Mouse (Mus musculus) stomach, embryonic 16.5 days (tissue): ENCODE measurements around the gene Ovol1. TPM values are rescaled to one million over a fixed set of nuclear protein-coding genes. Genes with fewer than 3 reads are reported as not detected.
A peak's percentile ranks its signal among the peaks of the same experiment; 100 is the strongest.

ENCODE experiments used
- ATAC-seq: fragments of 200-750 bp; cut with Nextera tagmentation; 2 replicates; pipeline ENCODE4 v1.8.0; 2017; ENCODE audit warnings: moderate number of reproducible peaks, moderate TSS enrichment; ENCODE audit not compliant: insufficient read depth, low FRiP score
- H3K27ac ChIP-seq: fragments of 300-500 bp; sonication (generic); 2 replicates; pipeline ENCODE4 v1.5.1; 2014; ENCODE audit warnings: low read length
- H3K27me3 ChIP-seq: fragments of 300-500 bp; sonication (generic); 2 replicates; pipeline ENCODE4 v1.6.1; 2014; ENCODE audit warnings: low read length, control low read depth, mixed read lengths; ENCODE audit not compliant: control insufficient read depth, insufficient read depth
- H3K36me3 ChIP-seq: fragments of 300-500 bp; sonication (generic); 2 replicates; pipeline ENCODE4 v1.6.1; 2014; ENCODE audit warnings: low read length; ENCODE audit not compliant: control insufficient read depth, insufficient read depth
- H3K4me1 ChIP-seq: fragments of 300-500 bp; sonication (generic); 2 replicates; pipeline ENCODE4 v1.6.1; 2014; ENCODE audit warnings: low read length, control low read depth, mixed read lengths; ENCODE audit not compliant: control insufficient read depth, insufficient read depth
- H3K4me2 ChIP-seq: fragments of 300-500 bp; sonication (generic); 2 replicates; pipeline ENCODE4 v1.6.1; 2014; ENCODE audit warnings: low read depth, low read length, mixed read lengths
- H3K4me3 ChIP-seq: fragments of 300-500 bp; sonication (generic); replicated peaks from 2 replicates; pipeline ENCODE4 v1.5.1; 2014; ENCODE audit warnings: mild to moderate bottlenecking, low read length
- H3K9ac ChIP-seq: fragments of 300-500 bp; sonication (generic); 2 replicates; pipeline ENCODE4 v1.6.1; 2014; ENCODE audit warnings: low read length
- H3K9me3 ChIP-seq: fragments of 300-500 bp; sonication (generic); replicated peaks from 2 replicates; pipeline ENCODE4 v1.6.1; 2016; ENCODE audit warnings: low read length, control low read depth; ENCODE audit not compliant: control insufficient read depth
- WGBS: fragments of 180-500 bp; shearing (Covaris S2); extraction: QIAGEN DNeasy Blood & Tissue Kit; methylation state at CpG from one replicate; pipeline ENCODE4 v1.1.7; 2014; 5-methylcytosine and 5-hydroxymethylcytosine counted together
- polyA plus RNA-seq: library from polyadenylated mRNA; unstranded; fragments of >200 nt; fragmentation: Nextera tagmentation; extraction: Ambion mirVana; gene quantifications from 2 replicates; pipeline ENCODE4 v1.2.1, GENCODE M21; 2015

Ovol1 gene
- polyA plus RNA-seq, 1 experiment from 2014 or later, result 21.5 TPM

- under 1% methylated on average over 64 of the region's 64 CpGs for WGBS
- peak; percentile 91 for ATAC-seq
- H3K27me3 ChIP-seq, result no peaks in the 10 kb centered on the region
- H3K4me3 ChIP-seq, result peak within 1 kb of the TSS; percentile 60
- no peaks in the 10 kb centered on the region for H3K9me3 ChIP-seq
- peaks cover 21% of the 10 kb centered on the region for H3K36me3 ChIP-seq
- peak within 1 kb of the TSS; percentile 94 for H3K9ac ChIP-seq
- peaks cover 10% of the 10 kb centered on the region for H3K4me1 ChIP-seq
- peak within 1 kb of the TSS; percentile 84 for H3K27ac ChIP-seq
- H3K4me2 ChIP-seq, result peak within 1 kb of the TSS; percentile 95
Observed at GRCm38 (mm10) chr19:5601752-5602541, 41.5 kb upstream of the Ovol1 start, which contains the start of gene Rnaseh2c. Rnaseh2c (plus strand) TSS chr19:5601873.

DNA sequence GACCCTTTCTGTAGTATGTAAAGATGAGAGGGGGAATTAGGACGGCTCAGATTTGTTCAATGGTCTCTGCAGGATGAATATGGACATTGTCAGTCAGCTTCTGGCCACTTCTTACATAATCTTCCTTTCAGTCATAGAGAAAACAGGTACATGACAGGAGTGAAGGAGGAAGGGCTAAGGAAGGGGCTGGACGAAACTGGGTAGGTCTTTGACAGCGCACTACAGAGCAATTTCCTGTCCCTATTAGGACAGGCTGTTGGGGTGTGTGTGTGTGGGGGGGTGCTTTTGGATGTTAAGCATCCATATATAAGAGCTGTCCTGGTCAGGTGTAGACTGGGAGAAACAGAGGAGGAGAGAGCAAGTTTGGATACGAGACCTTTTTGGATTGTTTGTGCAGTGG is 38.8 kb upstream of the Ovol1 start:
- no peak overlapping the region for H3K27ac ChIP-seq
- no peak overlapping the region for H3K9ac ChIP-seq
- no peaks in the 10 kb centered on the region for H3K27me3 ChIP-seq
- no peak overlapping the region for H3K4me3 ChIP-seq
- H3K4me2 ChIP-seq, result no peak overlapping the region
- H3K36me3 ChIP-seq, result peaks cover 10% of the 10 kb centered on the region; the same call in 1 of the 2 replicates
- ATAC-seq, result no peak
- H3K9me3 ChIP-seq, result no peaks in the 10 kb centered on the region
- WGBS, result 64% methylated on average over 4 of the region's 4 CpGs
- peaks cover 10% of the 10 kb centered on the region for H3K4me1 ChIP-seq

DNA sequence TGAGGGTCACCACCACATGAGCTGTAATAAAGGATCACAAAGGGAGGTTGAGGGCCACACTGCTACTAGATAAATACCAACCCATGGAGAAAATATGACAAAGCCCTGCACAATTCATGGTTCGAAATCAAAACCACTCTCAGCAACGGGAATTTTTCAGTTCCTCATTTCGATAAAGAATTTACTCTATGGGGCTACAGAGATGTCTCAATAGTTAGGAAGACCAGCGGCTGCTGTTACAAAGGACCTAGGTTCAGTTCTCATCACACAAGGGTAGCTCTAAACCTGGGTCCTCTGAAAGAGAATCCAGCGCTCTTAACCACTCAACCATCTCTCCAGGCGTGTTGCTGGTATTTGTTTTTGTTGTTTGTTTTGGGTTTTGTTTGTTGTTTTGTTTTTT is 31.4 kb upstream of the Ovol1 start:
- 88% methylated on average over 6 of the region's 6 CpGs for WGBS
- no peak overlapping the region for H3K9ac ChIP-seq
- no peak for ATAC-seq
- no peaks in the 10 kb centered on the region for H3K9me3 ChIP-seq
- no peaks in the 10 kb centered on the region for H3K4me1 ChIP-seq
- no peak overlapping the region for H3K4me3 ChIP-seq
- no peaks in the 10 kb centered on the region for H3K27me3 ChIP-seq
- no peak overlapping the region for H3K4me2 ChIP-seq
- H3K27ac ChIP-seq, result no peak overlapping the region
- H3K36me3 ChIP-seq, result no peaks in the 10 kb centered on the region

- Histone ChIP-seq H3K4me3 (no peak overlapping the region), H3K9me3 (no peaks in the 10 kb centered on the region), H3K4me2 (no peak overlapping the region), H3K27ac (no peak overlapping the region), H3K9ac (no peak overlapping the region), H3K27me3 (no peaks in the 10 kb centered on the region), H3K36me3 (no peaks in the 10 kb centered on the region), H3K4me1 (no peaks in the 10 kb centered on the region)
- ATAC-seq, result no peak
- 76% methylated on average over 9 of the region's 9 CpGs for WGBS
Observed at GRCm38 (mm10) chr19:5589159-5589558, 28.7 kb upstream of the Ovol1 start.

DNA sequence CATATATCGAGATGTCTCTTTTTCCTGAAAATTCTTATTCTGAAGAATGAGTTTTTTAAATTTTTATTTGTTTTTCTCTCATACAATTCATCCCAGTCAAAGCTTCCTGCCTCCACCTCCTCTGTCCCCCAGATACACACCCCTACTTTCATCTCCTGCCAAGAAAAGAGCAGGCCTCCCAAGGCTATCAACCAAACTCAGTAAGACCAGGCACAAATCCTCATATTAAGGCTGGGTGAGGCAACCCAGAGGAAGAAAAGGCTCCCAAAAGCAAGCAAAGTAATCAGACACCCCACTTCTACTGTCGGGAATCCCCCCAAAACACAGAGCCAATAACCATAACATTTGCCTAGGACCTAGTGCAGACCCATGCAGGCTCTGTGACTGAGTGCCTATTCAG is 21.5 kb upstream of the Ovol1 start:
- H3K4me2 ChIP-seq, result no peak overlapping the region
- ATAC-seq, result no peak
- no peak overlapping the region for H3K4me3 ChIP-seq
- H3K27me3 ChIP-seq, result no peaks in the 10 kb centered on the region
- no peak overlapping the region for H3K9ac ChIP-seq
- no peak overlapping the region for H3K27ac ChIP-seq
- H3K36me3 ChIP-seq, result no peaks in the 10 kb centered on the region
- H3K9me3 ChIP-seq, result no peaks in the 10 kb centered on the region
- H3K4me1 ChIP-seq, result no peaks in the 10 kb centered on the region
- 72% methylated on average over 2 of the region's 2 CpGs for WGBS

GRCm38 (mm10) chr19:5580776-5581175 is 20.3 kb upstream of the Ovol1 start:
- Histone ChIP-seq H3K4me2 (no peak overlapping the region), H3K9me3 (no peaks in the 10 kb centered on the region), H3K4me3 (no peak overlapping the region), H3K9ac (no peak overlapping the region), H3K27me3 (no peaks in the 10 kb centered on the region), H3K4me1 (no peaks in the 10 kb centered on the region), H3K27ac (no peak overlapping the region), H3K36me3 (no peaks in the 10 kb centered on the region)
- ATAC-seq, result no peak
- WGBS, result 85% methylated on average over 6 of the region's 6 CpGs

DNA sequence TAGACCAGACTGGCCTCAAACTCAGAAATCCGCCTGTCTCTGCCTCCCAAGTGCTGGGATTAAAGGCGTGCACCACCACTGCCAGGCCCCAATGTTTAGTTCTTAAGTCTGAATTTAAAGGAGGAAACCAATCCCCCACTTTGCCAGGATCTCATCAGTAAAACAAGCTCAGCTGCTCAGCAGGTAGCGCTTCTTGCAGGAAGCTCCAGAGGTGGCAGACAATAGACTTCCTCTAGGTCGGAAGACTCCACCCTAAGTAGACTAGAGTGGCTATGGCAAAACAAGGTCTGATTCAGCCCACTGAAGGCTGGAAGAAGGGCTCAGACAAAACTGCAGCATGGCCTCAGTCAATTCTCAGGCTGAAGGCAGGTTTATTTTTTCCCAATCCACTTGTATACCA is 19.5 kb upstream of the Ovol1 start:
- Histone ChIP-seq H3K36me3 (no peaks in the 10 kb centered on the region), H3K27me3 (no peaks in the 10 kb centered on the region), H3K9me3 (no peaks in the 10 kb centered on the region), H3K4me1 (no peaks in the 10 kb centered on the region), H3K27ac (no peak overlapping the region), H3K4me3 (no peak overlapping the region), H3K4me2 (no peak overlapping the region), H3K9ac (no peak overlapping the region)
- ATAC-seq, result no peak
- 78% methylated on average over 4 of the region's 4 CpGs for WGBS

DNA sequence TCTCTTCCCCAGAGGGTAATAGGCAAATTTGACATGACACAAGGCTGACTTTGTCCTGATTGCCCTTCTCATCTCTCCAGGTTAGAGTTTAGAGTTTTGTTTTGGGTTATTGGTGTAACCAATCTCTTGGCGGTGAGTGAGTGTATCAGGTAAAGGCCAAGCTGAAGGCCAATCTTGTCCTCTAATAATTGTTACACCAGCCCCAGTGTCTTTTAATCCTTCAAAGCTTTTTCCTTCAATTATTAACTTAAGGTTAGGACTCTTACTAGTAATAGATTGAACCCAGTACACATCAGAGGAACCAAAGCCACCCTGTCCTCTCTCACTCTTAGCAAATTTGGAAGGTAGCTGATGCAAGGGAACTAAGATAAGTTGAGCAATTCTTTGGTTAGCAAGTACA is 14.9 kb upstream of the Ovol1 start:
- 97% methylated on average over 1 of the region's 1 CpGs for WGBS
- no peaks in the 10 kb centered on the region for H3K27me3 ChIP-seq
- ATAC-seq, result no peak
- no peak overlapping the region for H3K27ac ChIP-seq
- no peaks in the 10 kb centered on the region for H3K9me3 ChIP-seq
- no peaks in the 10 kb centered on the region for H3K4me1 ChIP-seq
- H3K4me2 ChIP-seq, result no peak overlapping the region
- H3K4me3 ChIP-seq, result no peak overlapping the region
- 0 out of 2 replicates have a peak, but pooled peaks cover 7% of the 10 kb centered on the region for H3K36me3 ChIP-seq
- no peak overlapping the region for H3K9ac ChIP-seq

GRCm38 (mm10) chr19:5572331-5573125 is 12.1 kb upstream of the Ovol1 start:
- no peak overlapping the region for H3K9ac ChIP-seq
- no peak overlapping the region for H3K4me3 ChIP-seq
- 86% methylated on average over 19 of the region's 19 CpGs for WGBS
- no peaks in the 10 kb centered on the region for H3K27me3 ChIP-seq
- no peak overlapping the region for H3K4me2 ChIP-seq
- peaks cover 9% of the 10 kb centered on the region; the same call in 1 of the 2 replicates for H3K4me1 ChIP-seq
- no peak for ATAC-seq
- H3K27ac ChIP-seq, result no peak overlapping the region; the same call in 1 of the 2 replicates
- no peaks in the 10 kb centered on the region for H3K9me3 ChIP-seq
- H3K36me3 ChIP-seq, result 0 out of 2 replicates have a peak, but pooled peaks cover 9% of the 10 kb centered on the region
